Mouse (Mus musculus) midbrain, embryonic 15.5 days (tissue): ENCODE results near the gene Abcf3. TPM values are rescaled to one million over a fixed set of nuclear protein-coding genes. Genes with fewer than 3 reads are reported as not detected.

Source experiments
- ATAC-seq: fragments of 200-750 bp; cut with Nextera tagmentation; replicated peaks from 2 replicates; pipeline ENCODE4 v1.8.0; 2017; ENCODE audit warnings: moderate TSS enrichment
- H3K27ac ChIP-seq: fragments of 300-500 bp; sonication (generic); 2 replicates; pipeline ENCODE4 v1.5.1; 2015; ENCODE audit warnings: mild to moderate bottlenecking, inconsistent platforms
- H3K27me3 ChIP-seq: fragments of 300-500 bp; sonication (generic); replicated peaks from 2 replicates; pipeline ENCODE4 v1.6.1; 2015; ENCODE audit warnings: inconsistent platforms
- H3K36me3 ChIP-seq: fragments of 300-500 bp; sonication (generic); replicated peaks from 2 replicates; pipeline ENCODE4 v1.6.1; 2015; ENCODE audit warnings: inconsistent platforms
- H3K4me1 ChIP-seq: fragments of 300-500 bp; sonication (generic); 2 replicates; pipeline ENCODE4 v1.6.1; 2015; ENCODE audit warnings: inconsistent platforms
- H3K4me2 ChIP-seq: fragments of 300-500 bp; sonication (generic); 2 replicates; pipeline ENCODE4 v1.6.1; 2015; ENCODE audit warnings: inconsistent platforms, mild to moderate bottlenecking, moderate library complexity
- H3K4me3 ChIP-seq: fragments of 300-500 bp; sonication (generic); 2 replicates; pipeline ENCODE4 v1.5.1; 2015; ENCODE audit warnings: mild to moderate bottlenecking, inconsistent platforms
- H3K9ac ChIP-seq: fragments of 300-500 bp; sonication (generic); 2 replicates; pipeline ENCODE4 v1.6.1; 2015; ENCODE audit warnings: mild to moderate bottlenecking, inconsistent platforms
- H3K9me3 ChIP-seq: fragments of 300-500 bp; sonication (generic); 2 replicates; pipeline ENCODE4 v1.6.1; 2016; ENCODE audit warnings: inconsistent platforms
- WGBS: fragments of 180-500 bp; shearing (Covaris S2); methylation state at CpG from one replicate; pipeline ENCODE4 v1.1.7; 2015; ENCODE audit warnings: mixed read lengths; 5-methylcytosine and 5-hydroxymethylcytosine counted together
- polyA plus RNA-seq: library from polyadenylated mRNA; unstranded; fragments of >200 nt; fragmentation: Nextera tagmentation; extraction: Ambion mirVana; gene quantifications from 2 replicates; pipeline ENCODE4 v1.2.1, GENCODE M21; 2015

Abcf3 gene
- polyA plus RNA-seq, 1 experiment from 2014 or later, result 85.8 TPM

DNA sequence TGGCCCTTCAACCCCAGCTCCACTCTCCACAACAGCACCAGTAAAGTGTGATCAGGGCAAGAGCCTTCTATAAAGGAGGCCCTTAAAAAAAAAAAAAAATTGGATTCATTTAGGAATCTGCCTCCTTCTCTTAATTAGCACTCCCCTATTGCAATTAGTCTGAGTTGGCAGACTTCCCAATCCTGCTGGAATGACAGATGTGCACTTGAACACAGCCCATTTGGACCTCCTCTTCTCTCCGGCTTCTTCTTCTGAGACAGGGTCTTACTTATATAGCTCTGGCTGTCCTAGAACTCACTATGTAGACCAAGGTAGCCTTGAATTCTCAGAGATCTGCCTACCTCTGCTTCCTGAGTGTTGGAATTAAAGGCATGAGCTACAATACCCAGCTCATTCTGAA is 19.0 kb upstream of the Abcf3 start:
- Histone ChIP-seq H3K4me2 (no peak overlapping the region), H3K4me1 (no peaks in the 10 kb centered on the region), H3K36me3 (peaks cover 53% of the 10 kb centered on the region), H3K9me3 (no peaks in the 10 kb centered on the region), H3K4me3 (no peak overlapping the region), H3K27me3 (no peaks in the 10 kb centered on the region), H3K27ac (no peak overlapping the region), H3K9ac (no peak overlapping the region)
- 69% methylated on average over 1 of the region's 1 CpGs for WGBS
- ATAC-seq, result no peak

DNA sequence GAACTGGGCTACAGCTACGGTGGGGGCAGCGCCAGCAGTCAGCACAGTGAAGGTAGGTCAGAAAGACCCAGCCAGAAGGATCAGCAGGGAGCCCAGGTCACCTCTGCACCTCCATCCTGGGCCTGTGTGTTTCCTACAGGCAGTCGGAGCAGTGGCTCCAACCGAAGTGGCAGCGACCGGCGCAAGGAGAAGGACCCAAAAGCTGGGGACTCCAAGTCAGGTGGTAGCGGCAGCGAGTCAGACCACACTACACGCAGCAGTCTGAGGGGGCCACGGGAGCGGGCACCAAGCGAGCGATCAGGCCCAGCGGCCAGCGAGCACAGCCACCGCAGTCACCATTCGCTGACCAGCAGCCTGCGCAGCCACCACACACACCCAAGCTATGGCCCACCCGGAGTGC is 17.4 kb upstream of the Abcf3 start:
- no peaks in the 10 kb centered on the region for H3K9me3 ChIP-seq
- no peaks in the 10 kb centered on the region for H3K27me3 ChIP-seq
- WGBS, result 93% methylated on average over 20 of the region's 20 CpGs
- no peak overlapping the region for H3K9ac ChIP-seq
- no peak overlapping the region for H3K4me3 ChIP-seq
- peaks cover 40% of the 10 kb centered on the region for H3K36me3 ChIP-seq
- no peak overlapping the region for H3K4me2 ChIP-seq
- H3K27ac ChIP-seq, result no peak overlapping the region
- ATAC-seq, result no peak
- peaks cover under 1% of the 10 kb centered on the region; the same call in 1 of the 2 replicates for H3K4me1 ChIP-seq

DNA sequence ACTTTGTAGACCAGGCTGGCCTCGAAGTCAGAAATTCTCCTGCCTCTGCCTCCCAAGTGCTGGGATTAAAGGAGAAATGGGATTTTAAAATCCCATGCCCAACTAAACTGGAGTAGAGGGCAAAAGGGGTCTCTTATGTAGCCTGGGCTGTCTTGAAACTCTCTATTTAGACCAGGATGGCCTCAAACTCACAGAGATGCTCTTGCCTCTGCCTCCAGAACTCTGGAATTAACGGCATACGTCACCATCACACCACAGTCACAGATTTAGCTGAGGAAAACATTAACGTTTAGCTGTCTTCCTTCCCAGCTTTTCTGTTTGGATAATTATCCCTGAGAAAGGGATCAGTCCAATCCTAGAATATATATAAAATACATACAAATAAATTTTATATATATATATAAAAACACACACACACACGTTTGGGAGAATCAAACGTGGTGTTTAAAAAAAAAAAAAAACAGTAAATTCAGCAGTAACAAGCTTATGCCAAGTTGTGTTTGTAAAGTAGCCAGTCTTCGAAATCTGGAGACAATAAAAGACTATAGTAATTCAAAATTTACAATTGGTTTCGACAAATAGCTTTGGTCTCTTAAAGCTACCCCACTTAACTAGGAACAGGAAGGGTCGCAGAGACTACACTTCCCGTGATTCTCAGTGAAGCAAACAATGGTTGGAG is 13.6 kb upstream of the Abcf3 start:
- peak overlapping the region; percentile 87; the same call in 1 of the 2 replicates for H3K4me3 ChIP-seq
- no peaks in the 10 kb centered on the region for H3K27me3 ChIP-seq
- no peak overlapping the region for H3K4me2 ChIP-seq
- 49% methylated on average over 10 of the region's 10 CpGs for WGBS
- H3K9me3 ChIP-seq, result no peaks in the 10 kb centered on the region
- no peak overlapping the region for H3K9ac ChIP-seq
- H3K36me3 ChIP-seq, result peaks cover 28% of the 10 kb centered on the region
- peaks cover 28% of the 10 kb centered on the region for H3K4me1 ChIP-seq
- no peak for ATAC-seq
- no peak overlapping the region for H3K27ac ChIP-seq

DNA sequence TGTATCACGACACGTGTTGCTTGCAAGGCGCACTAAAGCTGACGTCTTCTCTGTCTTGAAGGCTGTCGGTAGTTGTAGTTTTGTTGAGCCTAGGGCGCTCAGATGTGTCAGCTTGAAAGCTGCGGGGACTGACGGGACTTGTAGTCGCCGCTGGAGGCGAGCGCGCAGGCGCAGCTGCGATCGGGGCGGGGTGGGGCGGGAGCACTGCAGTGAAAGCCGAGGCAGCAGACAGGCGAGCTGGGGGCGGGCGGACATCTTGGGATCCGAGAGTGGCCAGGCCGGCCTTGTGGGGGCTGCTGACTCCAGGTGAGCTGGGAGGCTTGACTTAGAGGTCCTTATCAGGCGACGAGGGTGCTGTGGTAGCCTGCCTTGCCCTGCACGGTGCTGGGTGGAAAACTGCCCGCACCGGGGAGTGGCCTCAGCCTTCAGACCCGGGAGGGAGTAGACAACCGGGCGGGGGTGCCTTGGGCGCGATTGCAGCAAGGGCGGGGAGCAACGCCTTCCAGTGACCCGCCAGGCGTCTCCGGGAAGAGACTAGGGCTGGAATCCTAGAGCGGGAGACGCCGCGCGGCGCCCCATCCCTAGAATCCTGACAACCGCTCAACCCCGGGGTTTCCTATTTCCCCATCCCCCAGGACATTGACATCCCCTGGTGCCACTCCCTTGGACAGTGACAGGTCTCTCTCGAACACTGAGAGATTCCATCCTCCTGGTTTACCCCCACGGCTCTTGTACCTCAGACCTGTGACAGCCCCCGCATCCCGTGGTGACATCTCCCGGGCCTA is 12.9 kb upstream of the Abcf3 start, which contains the start of gene Ap2m1:
Ap2m1 (plus strand) TSS at position 183 of the 785 bp plus-strand sequence.
- peak; percentile 98 for ATAC-seq
- H3K4me1 ChIP-seq, result peaks cover 28% of the 10 kb centered on the region
- H3K4me2 ChIP-seq, result peak within 1 kb of the TSS; percentile 85
- no peaks in the 10 kb centered on the region for H3K27me3 ChIP-seq
- peak within 1 kb of the TSS; percentile 87 for H3K27ac ChIP-seq
- peak within 1 kb of the TSS; percentile 87 for H3K4me3 ChIP-seq
- H3K9me3 ChIP-seq, result no peaks in the 10 kb centered on the region
- peak within 1 kb of the TSS; percentile 99 for H3K9ac ChIP-seq
- under 1% methylated on average over 52 of the region's 52 CpGs for WGBS
- H3K36me3 ChIP-seq, result peaks cover 33% of the 10 kb centered on the region

DNA sequence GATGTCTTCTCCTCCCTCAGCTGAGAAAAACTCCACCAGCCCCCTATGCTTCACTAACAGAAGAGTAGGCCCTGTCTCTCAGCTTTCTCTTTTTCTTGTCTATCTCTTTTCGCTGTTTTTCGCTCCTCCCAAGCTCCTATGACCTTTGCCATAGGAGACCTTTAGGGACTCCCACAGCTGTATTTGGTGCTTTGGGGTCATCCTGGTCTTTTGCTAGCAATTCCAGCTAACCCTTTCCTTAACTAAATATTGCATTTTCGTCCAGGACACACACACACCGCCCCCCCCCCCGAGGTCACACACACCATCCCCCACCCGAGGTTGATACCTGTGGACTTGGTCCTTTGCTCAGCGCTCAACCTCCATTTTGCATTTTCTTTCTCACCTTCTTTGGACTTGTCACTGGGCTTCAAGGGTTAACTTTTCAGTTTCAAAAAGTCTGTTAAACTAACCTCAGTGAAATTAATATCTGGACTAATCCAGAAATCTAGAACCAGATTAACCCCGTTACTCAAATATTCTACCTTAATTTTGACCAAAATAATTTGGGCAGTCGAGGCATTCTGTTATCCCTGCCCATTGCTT is 12.2 kb upstream of the Abcf3 start:
- no peak for ATAC-seq
- H3K27ac ChIP-seq, result peak overlapping the region; percentile 87
- H3K27me3 ChIP-seq, result no peaks in the 10 kb centered on the region
- H3K36me3 ChIP-seq, result peaks cover 32% of the 10 kb centered on the region
- H3K4me1 ChIP-seq, result peaks cover 28% of the 10 kb centered on the region
- H3K9ac ChIP-seq, result peak overlapping the region; percentile 99
- whole genome bisulfite sequencing, result 32% methylated on average over 9 of the region's 9 CpGs
- H3K4me2 ChIP-seq, result peak overlapping the region; percentile 85
- peak overlapping the region; percentile 87 for H3K4me3 ChIP-seq
- no peaks in the 10 kb centered on the region for H3K9me3 ChIP-seq

DNA sequence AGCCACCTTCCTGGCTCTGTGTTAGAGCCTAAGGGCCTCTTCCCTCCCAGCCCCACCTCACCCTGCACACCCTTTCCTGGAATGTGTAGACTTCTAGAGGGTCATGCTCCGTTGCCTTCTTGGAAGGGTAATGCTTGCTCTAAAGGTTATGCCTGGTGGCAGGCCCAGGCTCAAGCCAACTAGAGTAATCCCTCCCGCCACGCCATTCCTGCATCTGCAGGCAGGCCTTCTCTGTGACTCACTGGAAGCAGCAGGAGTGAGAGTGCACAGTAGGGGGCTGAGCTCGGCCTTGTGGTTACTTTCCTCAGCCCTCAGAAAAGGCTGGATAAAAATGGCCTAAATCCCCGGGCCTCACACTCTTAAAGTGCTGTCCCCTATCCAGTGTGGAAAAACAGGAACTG is 11.3 kb upstream of the Abcf3 start:
- ATAC-seq, result no peak
- Histone ChIP-seq H3K27ac (0 out of 2 replicates have a peak overlapping the region, but pooled peaks have one; percentile 6), H3K9me3 (no peaks in the 10 kb centered on the region), H3K27me3 (no peaks in the 10 kb centered on the region), H3K4me1 (peaks cover 28% of the 10 kb centered on the region), H3K4me2 (peak overlapping the region; percentile 85), H3K36me3 (peaks cover 37% of the 10 kb centered on the region), H3K9ac (peak overlapping the region; percentile 33), H3K4me3 (peak overlapping the region; percentile 87)
- WGBS, result 13% methylated on average over 5 of the region's 5 CpGs

DNA sequence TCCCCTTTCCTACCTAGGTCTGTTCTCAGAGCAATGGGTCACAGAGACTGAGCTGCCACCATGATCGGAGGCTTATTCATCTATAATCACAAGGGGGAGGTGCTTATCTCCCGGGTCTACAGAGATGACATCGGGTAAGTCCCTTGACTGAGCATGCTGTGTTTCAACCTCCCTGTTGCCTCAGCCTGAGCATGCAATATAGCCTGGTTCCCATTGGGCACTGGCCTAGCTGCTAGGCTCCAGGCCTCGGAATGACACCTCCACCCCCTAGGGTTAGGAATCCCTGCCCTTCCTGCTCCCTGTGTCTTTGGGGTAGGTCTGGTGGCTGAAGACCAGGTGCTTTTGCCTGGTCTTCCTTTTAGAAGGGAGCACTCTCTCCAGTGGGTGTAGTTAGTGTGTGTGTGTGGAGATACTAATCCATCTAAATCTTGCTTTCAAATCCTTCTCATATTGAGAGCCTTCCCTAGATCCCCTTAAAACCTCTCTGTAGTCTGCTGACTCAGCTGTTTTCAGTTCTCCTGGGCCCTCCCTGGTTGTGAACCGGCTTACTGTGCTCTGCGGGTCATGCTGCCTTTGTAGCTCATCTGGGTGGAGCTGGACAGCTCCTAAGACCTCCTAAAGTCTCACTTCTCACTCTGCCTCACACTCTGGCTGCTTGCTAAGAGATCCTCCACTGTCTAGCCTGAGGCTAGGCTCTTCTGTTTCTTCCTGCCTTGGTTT is 10.6 kb upstream of the Abcf3 start:
- no peak for ATAC-seq
- Histone ChIP-seq H3K36me3 (peaks cover 42% of the 10 kb centered on the region), H3K4me1 (peaks cover 28% of the 10 kb centered on the region), H3K9me3 (no peaks in the 10 kb centered on the region), H3K4me3 (peak overlapping the region; percentile 87), H3K9ac (peak overlapping the region; percentile 33; the same call in 1 of the 2 replicates), H3K4me2 (peak overlapping the region; percentile 85), H3K27ac (no peak overlapping the region), H3K27me3 (no peaks in the 10 kb centered on the region)
- 17% methylated on average over 6 of the region's 6 CpGs for WGBS

DNA sequence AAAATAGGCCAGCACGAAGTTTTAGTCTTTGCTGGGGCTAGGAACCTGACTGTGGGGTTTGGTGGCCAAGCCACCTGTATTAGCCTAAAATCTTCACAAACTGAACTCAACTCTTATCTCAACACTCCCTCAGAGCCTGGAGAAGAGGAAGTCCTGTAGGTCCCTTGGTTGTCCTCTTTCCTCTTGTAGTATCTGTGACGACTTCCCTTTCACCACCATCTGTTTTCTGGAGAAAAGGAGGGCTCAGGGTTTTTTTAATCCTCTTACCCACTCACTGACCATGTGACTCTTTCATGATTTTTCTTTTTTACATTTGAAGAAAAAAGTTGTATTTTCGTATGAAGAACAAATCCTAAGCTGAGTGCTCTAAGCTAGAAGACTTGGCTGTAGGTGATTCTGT is 8.7 kb upstream of the Abcf3 start:
- peaks cover 53% of the 10 kb centered on the region for H3K36me3 ChIP-seq
- 75% methylated on average over 3 of the region's 3 CpGs for WGBS

DNA sequence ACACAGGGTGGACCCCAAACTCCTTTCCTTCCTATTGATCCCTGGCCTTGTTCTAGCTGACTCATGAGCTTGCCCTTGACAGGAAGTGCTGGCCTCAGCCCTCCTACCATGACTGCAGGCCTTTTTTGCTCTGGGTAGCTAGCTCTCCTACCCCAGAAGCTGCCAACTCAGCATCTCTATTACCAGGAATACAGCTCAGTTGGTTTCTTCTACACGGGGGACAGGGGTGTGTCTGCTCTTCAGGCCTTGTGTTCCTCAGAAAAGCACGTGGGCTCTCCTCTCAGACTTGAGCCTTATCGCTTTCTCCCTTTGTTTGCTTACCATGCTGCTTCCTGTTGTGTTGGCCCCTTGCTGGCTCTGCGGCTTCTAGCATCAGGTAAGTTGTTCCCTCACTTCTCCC is 7.9 kb upstream of the Abcf3 start:
- ATAC-seq, result no peak
- no peaks in the 10 kb centered on the region for H3K9me3 ChIP-seq
- H3K36me3 ChIP-seq, result peaks cover 59% of the 10 kb centered on the region
- H3K27ac ChIP-seq, result no peak overlapping the region
- no peak overlapping the region for H3K4me2 ChIP-seq
- 89% methylated on average over 4 of the region's 4 CpGs for WGBS
- H3K4me3 ChIP-seq, result no peak overlapping the region
- H3K4me1 ChIP-seq, result peaks cover 28% of the 10 kb centered on the region
- no peak overlapping the region for H3K9ac ChIP-seq
- no peaks in the 10 kb centered on the region for H3K27me3 ChIP-seq

More for the DNA sequence above, 8.7 kb upstream of the Abcf3 start:
- H3K4me3 ChIP-seq, result no peak overlapping the region
- no peak overlapping the region for H3K9ac ChIP-seq
- H3K27ac ChIP-seq, result no peak overlapping the region
- no peak for ATAC-seq
- H3K4me2 ChIP-seq, result no peak overlapping the region
- peaks cover 28% of the 10 kb centered on the region for H3K4me1 ChIP-seq
- no peaks in the 10 kb centered on the region for H3K9me3 ChIP-seq
- no peaks in the 10 kb centered on the region for H3K27me3 ChIP-seq

DNA sequence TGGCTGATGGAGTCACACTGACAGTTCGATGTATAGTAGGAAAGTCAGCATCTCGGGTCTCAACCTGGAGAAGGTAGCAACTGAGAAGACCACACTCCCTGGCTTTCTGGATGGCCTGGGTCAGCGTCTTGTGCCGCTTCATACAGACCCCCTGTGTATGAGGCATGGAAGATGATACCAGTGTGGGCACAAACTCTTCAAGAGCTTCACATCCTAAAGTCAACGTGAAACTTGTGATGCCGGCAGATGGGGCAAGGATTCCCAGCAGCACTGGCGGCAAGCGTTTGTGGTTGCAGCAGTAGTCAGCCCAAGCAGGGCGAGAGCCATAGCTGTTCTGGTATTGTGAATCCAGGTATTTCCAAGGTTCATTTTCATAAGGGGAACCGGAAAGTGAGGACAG is 2.7 kb upstream of the Abcf3 start:
- Histone ChIP-seq H3K4me2 (no peak overlapping the region), H3K4me1 (peaks cover 17% of the 10 kb centered on the region), H3K4me3 (no peak overlapping the region), H3K9ac (no peak overlapping the region), H3K9me3 (no peaks in the 10 kb centered on the region), H3K27ac (no peak overlapping the region), H3K27me3 (no peaks in the 10 kb centered on the region), H3K36me3 (peaks cover 42% of the 10 kb centered on the region)
- no peak for ATAC-seq
- WGBS, result 95% methylated on average over 10 of the region's 10 CpGs

DNA sequence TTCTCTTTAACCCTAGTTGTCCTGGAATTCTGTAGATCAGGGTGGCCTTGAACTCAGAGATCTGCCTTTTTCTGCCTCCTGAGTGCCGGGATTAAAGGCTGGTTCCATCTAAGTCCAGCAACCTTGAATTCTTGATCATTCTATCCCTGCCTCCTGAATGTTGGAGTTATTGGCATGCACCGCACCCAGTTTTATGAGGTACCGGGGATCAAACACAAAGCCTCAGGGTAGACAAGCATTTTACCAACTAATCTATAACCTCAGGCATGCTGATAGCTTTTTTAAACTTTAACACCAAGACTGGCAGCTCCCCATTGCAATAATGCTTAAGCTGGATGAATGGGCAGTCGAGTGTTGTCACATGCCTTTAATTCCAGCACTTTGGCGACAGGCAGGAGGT is 954 bp upstream of the Abcf3 start:
- H3K36me3 ChIP-seq, result peaks cover 41% of the 10 kb centered on the region

DNA sequence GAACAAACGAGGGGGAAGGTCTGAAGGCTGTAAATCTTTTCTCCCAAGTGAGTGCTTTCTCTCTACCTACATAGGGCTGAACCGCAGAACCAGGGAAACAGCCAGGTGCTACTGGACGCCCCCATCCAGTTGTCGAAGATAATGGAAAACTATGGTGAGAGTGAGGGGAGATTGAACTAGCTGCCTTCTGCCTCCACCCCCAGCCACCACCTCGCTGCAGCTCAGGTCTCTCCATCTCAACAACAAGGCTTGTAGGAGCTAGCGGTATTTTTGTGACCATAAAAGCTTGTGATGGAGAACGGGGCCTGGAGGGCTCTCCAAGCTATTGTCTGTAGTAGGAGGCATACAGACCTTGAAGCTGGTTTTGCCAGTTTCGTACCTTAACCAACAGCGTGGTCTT is 784 bp downstream of the Abcf3 start:
- Histone ChIP-seq H3K4me1 (peaks cover 17% of the 10 kb centered on the region), H3K4me2 (peak overlapping the region; percentile 75), H3K9ac (peak overlapping the region; percentile 79), H3K27ac (no peak overlapping the region), H3K9me3 (no peaks in the 10 kb centered on the region), H3K27me3 (no peaks in the 10 kb centered on the region), H3K4me3 (peak overlapping the region; percentile 79), H3K36me3 (peaks cover 39% of the 10 kb centered on the region)
- ATAC-seq, result no peak
- 53% methylated on average over 9 of the region's 9 CpGs for WGBS

More for the DNA sequence above, 954 bp upstream of the Abcf3 start:
- Histone ChIP-seq H3K9ac (no peak overlapping the region), H3K4me3 (peak overlapping the region; percentile 79; the same call in 1 of the 2 replicates), H3K27me3 (no peaks in the 10 kb centered on the region), H3K4me2 (peak overlapping the region; percentile 75; the same call in 1 of the 2 replicates), H3K27ac (peak overlapping the region; percentile 75; the same call in 1 of the 2 replicates), H3K9me3 (no peaks in the 10 kb centered on the region), H3K4me1 (peaks cover 17% of the 10 kb centered on the region)
- ATAC-seq, result no peak
- 56% methylated on average over 5 of the region's 5 CpGs for WGBS
